Mouse (Mus musculus) intestine, postnatal 0 days (tissue): ENCODE measurements at regions not wholly inside any gene's neighbourhood (a gene's known extent, or its start where the extent isn't known, plus 50 kb on each side); places are given as distances from the start of the nearest gene placed in this dataset.

ENCODE experiments used
- ATAC-seq: fragments of 200-750 bp; cut with Nextera tagmentation; 2 replicates; pipeline ENCODE4 v1.8.0; 2017; ENCODE audit warnings: mild to moderate bottlenecking, moderate TSS enrichment, moderate library complexity
- H3K27ac ChIP-seq: fragments of 300-500 bp; sonication (generic); 2 replicates; pipeline ENCODE4 v1.5.1; 2014; ENCODE audit warnings: mild to moderate bottlenecking, low read depth, low read length, moderate library complexity
- H3K27me3 ChIP-seq: fragments of 300-500 bp; sonication (generic); replicated peaks from 2 replicates; pipeline ENCODE4 v1.6.1; 2014; ENCODE audit warnings: low read length, mixed read lengths; ENCODE audit not compliant: control insufficient read depth, insufficient read depth
- H3K36me3 ChIP-seq: fragments of 300-500 bp; sonication (generic); 2 replicates; pipeline ENCODE4 v1.6.1; 2014; ENCODE audit warnings: mild to moderate bottlenecking, moderate library complexity; ENCODE audit not compliant: control insufficient read depth, insufficient read depth
- H3K4me1 ChIP-seq: fragments of 300-500 bp; sonication (generic); replicated peaks from 2 replicates; pipeline ENCODE4 v1.6.1; 2014; ENCODE audit warnings: antibody characterized with exemption, low read length, mixed read lengths; ENCODE audit not compliant: control insufficient read depth, insufficient read depth
- H3K4me2 ChIP-seq: fragments of 300-500 bp; sonication (generic); replicated peaks from 2 replicates; pipeline ENCODE4 v1.6.1; 2014; ENCODE audit warnings: low read depth, mild to moderate bottlenecking, moderate library complexity
- H3K4me3 ChIP-seq: fragments of 300-500 bp; sonication (generic); 2 replicates; pipeline ENCODE4 v1.5.1; 2014; ENCODE audit warnings: low read depth, low read length
- H3K9ac ChIP-seq: fragments of 300-500 bp; sonication (generic); 2 replicates; pipeline ENCODE4 v1.6.1; 2014; ENCODE audit warnings: mild to moderate bottlenecking, low read depth, low read length
- H3K9me3 ChIP-seq: fragments of 300-500 bp; sonication (generic); 2 replicates; pipeline ENCODE4 v1.6.1; 2016; ENCODE audit warnings: mixed run types; ENCODE audit not compliant: control insufficient read depth
- CTCF ChIP-seq: sonication (generic); IDR thresholded peaks from 2 replicates; pipeline ENCODE4 v1.5.1; 2016; ENCODE audit warnings: low read depth, mild to moderate bottlenecking, control low read depth, antibody characterized with exemption, moderate library complexity
- WGBS: fragments of 180-500 bp; shearing (Covaris S2); extraction: QIAGEN DNeasy Blood & Tissue Kit; methylation state at CpG from one replicate; pipeline ENCODE4 v1.1.7; 2014; 5-methylcytosine and 5-hydroxymethylcytosine counted together

GRCm38 (mm10) chr4:22109410-22109809, 178.3 kb downstream of the Faxc start:
- 53% methylated on average over 6 of the region's 6 CpGs for WGBS
- H3K36me3 ChIP-seq: no peaks in the 10 kb centered on the region
- H3K4me2 ChIP-seq: no peak overlapping the region
- TF ChIP-seq CTCF: no peak
- no peak for ATAC-seq
- no peaks in the 10 kb centered on the region for H3K4me1 ChIP-seq
- no peaks in the 10 kb centered on the region for H3K9me3 ChIP-seq
- H3K27me3 ChIP-seq: no peaks in the 10 kb centered on the region
- no peak overlapping the region for H3K9ac ChIP-seq
- no peak overlapping the region for H3K27ac ChIP-seq
- no peak overlapping the region for H3K4me3 ChIP-seq

- TF ChIP-seq CTCF: no peak
These were observed 179.3 kb downstream of the Faxc start for GRCm38 (mm10) chr4:22110400-22110799.

GRCm38 (mm10) chr4:22112209-22112608, 181.1 kb downstream of the Faxc start:
- H3K9me3 ChIP-seq: no peaks in the 10 kb centered on the region
- no peak overlapping the region for H3K27ac ChIP-seq
- H3K36me3 ChIP-seq: no peaks in the 10 kb centered on the region
- ATAC-seq: no peak
- H3K4me1 ChIP-seq: no peaks in the 10 kb centered on the region
- WGBS: 65% methylated on average over 5 of the region's 5 CpGs
- H3K9ac ChIP-seq: no peak overlapping the region
- H3K4me2 ChIP-seq: no peak overlapping the region
- no peak for TF ChIP-seq CTCF
- H3K27me3 ChIP-seq: no peaks in the 10 kb centered on the region
- no peak overlapping the region for H3K4me3 ChIP-seq

More at GRCm38 (mm10) chr4:22110400-22110799, 179.3 kb downstream of the Faxc start:
- no peaks in the 10 kb centered on the region for H3K36me3 ChIP-seq
- H3K9ac ChIP-seq: no peak overlapping the region
- 48% methylated on average over 8 of the region's 8 CpGs for WGBS
- no peaks in the 10 kb centered on the region for H3K4me1 ChIP-seq
- no peak overlapping the region for H3K27ac ChIP-seq
- no peak for ATAC-seq
- no peak overlapping the region for H3K4me3 ChIP-seq
- H3K4me2 ChIP-seq: no peak overlapping the region
- no peaks in the 10 kb centered on the region for H3K9me3 ChIP-seq
- no peaks in the 10 kb centered on the region for H3K27me3 ChIP-seq

- no peak overlapping the region for H3K27ac ChIP-seq
- TF ChIP-seq CTCF: no peak
- no peaks in the 10 kb centered on the region for H3K36me3 ChIP-seq
- H3K9me3 ChIP-seq: no peaks in the 10 kb centered on the region; the same call in 1 of the 2 replicates
- H3K27me3 ChIP-seq: no peaks in the 10 kb centered on the region
- H3K4me2 ChIP-seq: no peak overlapping the region
- no peak overlapping the region for H3K4me3 ChIP-seq
- no peak overlapping the region for H3K9ac ChIP-seq
- ATAC-seq: no peak
- no peaks in the 10 kb centered on the region for H3K4me1 ChIP-seq
These were observed 183.3 kb downstream of the Faxc start for GRCm38 (mm10) chr4:22114451-22114850.

GRCm38 (mm10) chr4:22119877-22120276, 188.7 kb downstream of the Faxc start:
- H3K27ac ChIP-seq: no peak overlapping the region
- no peaks in the 10 kb centered on the region; the same call in 1 of the 2 replicates for H3K9me3 ChIP-seq
- no peak for TF ChIP-seq CTCF
- no peaks in the 10 kb centered on the region for H3K27me3 ChIP-seq
- ATAC-seq: no peak
- no peaks in the 10 kb centered on the region for H3K36me3 ChIP-seq
- H3K9ac ChIP-seq: no peak overlapping the region
- WGBS: 43% methylated on average over 3 of the region's 3 CpGs
- no peaks in the 10 kb centered on the region for H3K4me1 ChIP-seq
- H3K4me3 ChIP-seq: no peak overlapping the region
- H3K4me2 ChIP-seq: no peak overlapping the region

GRCm38 (mm10) chr4:22120953-22121352, 189.8 kb downstream of the Faxc start:
- H3K36me3 ChIP-seq: no peaks in the 10 kb centered on the region
- WGBS: 22% methylated on average over 3 of the region's 3 CpGs
- H3K27me3 ChIP-seq: no peaks in the 10 kb centered on the region
- H3K4me2 ChIP-seq: no peak overlapping the region
- H3K9ac ChIP-seq: no peak overlapping the region
- no peak overlapping the region for H3K27ac ChIP-seq
- ATAC-seq: no peak
- no peak overlapping the region for H3K4me3 ChIP-seq
- H3K4me1 ChIP-seq: no peaks in the 10 kb centered on the region
- H3K9me3 ChIP-seq: no peaks in the 10 kb centered on the region; the same call in 1 of the 2 replicates
- no peak for TF ChIP-seq CTCF

GRCm38 (mm10) chr4:22121397-22121796, 190.3 kb downstream of the Faxc start:
- no peak for ATAC-seq
- no peaks in the 10 kb centered on the region for H3K27me3 ChIP-seq
- no peak overlapping the region for H3K9ac ChIP-seq
- no peaks in the 10 kb centered on the region for H3K36me3 ChIP-seq
- H3K4me2 ChIP-seq: no peak overlapping the region
- H3K4me1 ChIP-seq: no peaks in the 10 kb centered on the region
- H3K27ac ChIP-seq: no peak overlapping the region
- H3K9me3 ChIP-seq: no peaks in the 10 kb centered on the region; the same call in 1 of the 2 replicates
- TF ChIP-seq CTCF: peak; percentile 37
- WGBS: 58% methylated on average over 2 of the region's 2 CpGs
- H3K4me3 ChIP-seq: no peak overlapping the region
